Mouse (Mus musculus) stomach, embryonic 16.5 days (tissue): ENCODE results near the gene 1700001K19Rik. TPM values are rescaled to one million over a fixed set of nuclear protein-coding genes. Genes with fewer than 3 reads are reported as not detected.
A peak's percentile ranks its signal among the peaks of the same experiment; 100 is the strongest.
"Not testable (repeated sequence)": the region's sequence is repeated elsewhere in the genome, so short reads cannot be mapped to it uniquely, and the experiment has no call there.

Experiments
- ATAC-seq: fragments of 200-750 bp; cut with Nextera tagmentation; 2 replicates; pipeline ENCODE4 v1.8.0; 2017; ENCODE audit warnings: moderate number of reproducible peaks, moderate TSS enrichment; ENCODE audit not compliant: insufficient read depth, low FRiP score
- H3K27ac ChIP-seq: fragments of 300-500 bp; sonication (generic); 2 replicates; pipeline ENCODE4 v1.5.1; 2014; ENCODE audit warnings: low read length
- H3K27me3 ChIP-seq: fragments of 300-500 bp; sonication (generic); 2 replicates; pipeline ENCODE4 v1.6.1; 2014; ENCODE audit warnings: low read length, control low read depth, mixed read lengths; ENCODE audit not compliant: control insufficient read depth, insufficient read depth
- H3K36me3 ChIP-seq: fragments of 300-500 bp; sonication (generic); 2 replicates; pipeline ENCODE4 v1.6.1; 2014; ENCODE audit warnings: low read length; ENCODE audit not compliant: control insufficient read depth, insufficient read depth
- H3K4me1 ChIP-seq: fragments of 300-500 bp; sonication (generic); 2 replicates; pipeline ENCODE4 v1.6.1; 2014; ENCODE audit warnings: low read length, control low read depth, mixed read lengths; ENCODE audit not compliant: control insufficient read depth, insufficient read depth
- H3K4me2 ChIP-seq: fragments of 300-500 bp; sonication (generic); 2 replicates; pipeline ENCODE4 v1.6.1; 2014; ENCODE audit warnings: low read depth, low read length, mixed read lengths
- H3K4me3 ChIP-seq: fragments of 300-500 bp; sonication (generic); replicated peaks from 2 replicates; pipeline ENCODE4 v1.5.1; 2014; ENCODE audit warnings: mild to moderate bottlenecking, low read length
- H3K9ac ChIP-seq: fragments of 300-500 bp; sonication (generic); 2 replicates; pipeline ENCODE4 v1.6.1; 2014; ENCODE audit warnings: low read length
- H3K9me3 ChIP-seq: fragments of 300-500 bp; sonication (generic); replicated peaks from 2 replicates; pipeline ENCODE4 v1.6.1; 2016; ENCODE audit warnings: low read length, control low read depth; ENCODE audit not compliant: control insufficient read depth
- WGBS: fragments of 180-500 bp; shearing (Covaris S2); extraction: QIAGEN DNeasy Blood & Tissue Kit; methylation state at CpG from one replicate; pipeline ENCODE4 v1.1.7; 2014; 5-methylcytosine and 5-hydroxymethylcytosine counted together
- polyA plus RNA-seq: library from polyadenylated mRNA; unstranded; fragments of >200 nt; fragmentation: Nextera tagmentation; extraction: Ambion mirVana; gene quantifications from 2 replicates; pipeline ENCODE4 v1.2.1, GENCODE M21; 2015

The 1700001K19Rik gene
- polyA plus RNA-seq, 1 experiment from 2014 or later = not detected

- Histone ChIP-seq H3K27me3 (no peaks in the 10 kb centered on the region), H3K9ac (0 out of 2 replicates have a peak overlapping the region, but pooled peaks have one; percentile 29), H3K4me1 (peaks cover 18% of the 10 kb centered on the region), H3K4me3 (no peak overlapping the region), H3K4me2 (no peak overlapping the region), H3K36me3 (no peaks in the 10 kb centered on the region), H3K27ac (peak overlapping the region; percentile 84), H3K9me3 (no peaks in the 10 kb centered on the region)
- WGBS = 78% methylated on average over 1 of the region's 1 CpGs
- no peak for ATAC-seq
Observed at GRCm38 (mm10) chr12:110698080-110698479, 15.7 kb upstream of the 1700001K19Rik start.

- H3K27me3 ChIP-seq = no peaks in the 10 kb centered on the region
- no peaks in the 10 kb centered on the region for H3K36me3 ChIP-seq
- H3K9ac ChIP-seq = 0 out of 2 replicates have a peak overlapping the region, but pooled peaks have one; percentile 29
- ATAC-seq = no peak
- H3K9me3 ChIP-seq = no peaks in the 10 kb centered on the region
- peak overlapping the region; percentile 84; the same call in 1 of the 2 replicates for H3K27ac ChIP-seq
- no peak overlapping the region for H3K4me2 ChIP-seq
- WGBS = 60% methylated on average over 5 of the region's 5 CpGs
- H3K4me1 ChIP-seq = peaks cover 18% of the 10 kb centered on the region
- H3K4me3 ChIP-seq = no peak overlapping the region
Observed at GRCm38 (mm10) chr12:110697457-110697856, 15.0 kb upstream of the 1700001K19Rik start.

GRCm38 (mm10) chr12:110696975-110697400, 14.6 kb upstream of the 1700001K19Rik start:
- H3K36me3 ChIP-seq = no peaks in the 10 kb centered on the region
- H3K9me3 ChIP-seq = no peaks in the 10 kb centered on the region
- H3K4me2 ChIP-seq = peak overlapping the region; percentile 84
- H3K9ac ChIP-seq = peak overlapping the region; percentile 94
- no peak for ATAC-seq
- peak overlapping the region; percentile 88 for H3K4me3 ChIP-seq
- H3K27me3 ChIP-seq = no peaks in the 10 kb centered on the region
- peak overlapping the region; percentile 84 for H3K27ac ChIP-seq
- 39% methylated on average over 9 of the region's 9 CpGs for WGBS
- peaks cover 18% of the 10 kb centered on the region for H3K4me1 ChIP-seq

- Histone ChIP-seq H3K4me3 (peak overlapping the region; percentile 88), H3K27ac (peak overlapping the region; percentile 87), H3K36me3 (no peaks in the 10 kb centered on the region), H3K4me2 (peak overlapping the region; percentile 84), H3K9me3 (no peaks in the 10 kb centered on the region), H3K27me3 (no peaks in the 10 kb centered on the region), H3K9ac (peak overlapping the region; percentile 98), H3K4me1 (peaks cover 18% of the 10 kb centered on the region)
- under 1% methylated on average over 82 of the region's 89 CpGs for WGBS
- peak; percentile 95 for ATAC-seq
Observed at GRCm38 (mm10) chr12:110696173-110696974, 14.0 kb upstream of the 1700001K19Rik start.

GRCm38 (mm10) chr12:110695676-110696171, 13.3 kb upstream of the 1700001K19Rik start:
- Histone ChIP-seq H3K9me3 (no peaks in the 10 kb centered on the region), H3K4me1 (peaks cover 18% of the 10 kb centered on the region), H3K4me2 (peak overlapping the region; percentile 59), H3K27me3 (no peaks in the 10 kb centered on the region), H3K4me3 (peak overlapping the region; percentile 88), H3K27ac (peak overlapping the region; percentile 87), H3K9ac (peak overlapping the region; percentile 98), H3K36me3 (0 out of 2 replicates have a peak, but pooled peaks cover 1% of the 10 kb centered on the region)
- peak; percentile 48 for ATAC-seq
- under 1% methylated on average over 53 of the region's 55 CpGs for WGBS

GRCm38 (mm10) chr12:110693378-110693777, 11.0 kb upstream of the 1700001K19Rik start:
- H3K27ac ChIP-seq, H3K4me2 ChIP-seq, H3K9ac ChIP-seq, H3K4me3 ChIP-seq, H3K9me3 ChIP-seq, ATAC-seq, H3K27me3 ChIP-seq: not testable (repeated sequence)
- peaks cover 13% of the 10 kb centered on the region; the same call in 1 of the 2 replicates for H3K36me3 ChIP-seq
- 62% methylated on average over 5 of the region's 5 CpGs for WGBS
- peaks cover 10% of the 10 kb centered on the region for H3K4me1 ChIP-seq

- H3K36me3 ChIP-seq = peaks cover 13% of the 10 kb centered on the region; the same call in 1 of the 2 replicates
- H3K27me3 ChIP-seq = no peaks in the 10 kb centered on the region
- WGBS = 80% methylated on average over 6 of the region's 6 CpGs
- no peak for ATAC-seq
- H3K4me3 ChIP-seq = no peak overlapping the region
- H3K4me2 ChIP-seq = no peak overlapping the region
- no peak overlapping the region for H3K9ac ChIP-seq
- H3K9me3 ChIP-seq = no peaks in the 10 kb centered on the region
- peaks cover 13% of the 10 kb centered on the region for H3K4me1 ChIP-seq
- no peak overlapping the region for H3K27ac ChIP-seq
Observed at GRCm38 (mm10) chr12:110689919-110690643, 7.7 kb upstream of the 1700001K19Rik start.

GRCm38 (mm10) chr12:110688921-110689320, 6.5 kb upstream of the 1700001K19Rik start:
- not testable (repeated sequence) for ATAC-seq, H3K9ac ChIP-seq, H3K4me1 ChIP-seq, H3K9me3 ChIP-seq, H3K27ac ChIP-seq, H3K4me2 ChIP-seq, H3K27me3 ChIP-seq, H3K4me3 ChIP-seq
- H3K36me3 ChIP-seq = peaks cover 13% of the 10 kb centered on the region; the same call in 1 of the 2 replicates
- WGBS = 93% methylated on average over 3 of the region's 3 CpGs
